Mouse (Mus musculus) right cerebral cortex, postnatal 25 days (tissue): Measurements from ENCODE around the gene Slc22a23.

Experiments
- DNase-seq: peaks from one replicate; pipeline ENCODE4 v3.0.0; 2022

Gene Slc22a23

DNA sequence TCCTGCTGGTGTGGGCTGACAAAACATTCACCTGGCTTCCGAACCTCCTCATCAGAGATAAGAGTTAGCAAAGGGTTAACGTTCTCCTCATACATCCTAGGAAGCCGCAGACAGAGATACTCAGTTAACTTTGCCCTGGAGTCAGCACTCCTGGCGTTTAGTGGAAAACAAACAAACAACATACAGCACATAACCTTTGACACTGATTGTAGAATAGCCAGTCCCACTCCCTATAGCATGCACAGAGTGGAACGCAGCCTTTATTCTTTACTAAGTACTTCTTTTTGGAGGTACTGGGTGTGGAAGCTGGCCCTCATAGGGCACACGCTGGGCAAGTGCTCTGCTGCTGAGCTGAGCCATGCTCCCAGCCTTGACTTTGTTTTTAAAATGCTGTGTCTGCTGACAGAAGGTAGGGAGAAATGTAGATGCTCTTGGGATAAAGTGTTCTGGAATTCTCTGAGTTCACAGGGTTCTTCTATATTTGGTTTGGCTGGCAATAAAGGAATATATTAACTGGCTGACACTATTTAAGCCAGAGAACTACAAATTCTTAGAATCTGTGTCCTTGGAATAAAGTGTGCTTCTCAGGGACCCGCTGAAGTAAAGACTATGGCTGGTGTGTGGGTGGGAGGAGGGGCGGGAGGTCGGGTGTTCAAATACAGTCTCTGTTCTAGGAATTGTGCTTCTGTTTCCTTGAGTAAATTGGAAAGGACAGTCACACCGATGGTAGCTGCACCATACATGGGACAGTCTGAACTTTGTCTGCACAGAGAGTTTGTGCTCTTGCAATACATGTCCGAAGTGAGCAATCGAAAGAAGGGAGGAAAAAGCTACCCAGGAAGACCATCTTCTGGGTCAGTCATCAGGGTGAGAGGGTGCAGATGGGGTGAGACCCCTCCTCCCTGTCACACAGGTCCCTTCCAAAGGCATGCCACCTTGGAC, 117.0 kb downstream of the Slc22a23 start:
- DNase-seq, result no peak

DNA sequence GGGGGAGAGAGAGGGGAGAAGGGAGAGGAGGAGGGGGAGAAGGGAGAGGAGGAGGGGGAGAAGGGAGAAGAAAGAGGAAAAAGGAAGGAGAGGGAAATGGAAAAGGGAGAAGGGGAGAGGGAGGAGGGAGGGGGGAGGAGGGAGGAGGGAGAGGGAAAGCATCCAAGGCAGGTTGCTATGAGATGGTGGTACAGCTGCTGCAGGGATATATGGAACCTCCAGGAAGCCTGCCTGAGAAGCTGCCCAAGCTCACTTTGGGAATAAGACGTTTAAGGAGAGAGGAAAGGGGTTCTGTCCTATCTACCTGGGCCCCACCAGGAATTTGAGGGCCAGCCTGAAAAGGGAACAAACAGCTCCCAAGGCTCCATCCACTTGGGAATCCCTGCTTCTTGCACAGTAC, 118.0 kb downstream of the Slc22a23 start:
- no peak for DNase-seq

GRCm38 (mm10) chr13:34222985-34223384, 122.0 kb downstream of the Slc22a23 start:
- DNase-seq, result no peak

GRCm38 (mm10) chr13:34219728-34220127, 125.3 kb downstream of the Slc22a23 start:
- DNase-seq, result no peak

- DNase-seq, result no peak
Observed at GRCm38 (mm10) chr13:34218776-34219175, 126.2 kb downstream of the Slc22a23 start.

DNA sequence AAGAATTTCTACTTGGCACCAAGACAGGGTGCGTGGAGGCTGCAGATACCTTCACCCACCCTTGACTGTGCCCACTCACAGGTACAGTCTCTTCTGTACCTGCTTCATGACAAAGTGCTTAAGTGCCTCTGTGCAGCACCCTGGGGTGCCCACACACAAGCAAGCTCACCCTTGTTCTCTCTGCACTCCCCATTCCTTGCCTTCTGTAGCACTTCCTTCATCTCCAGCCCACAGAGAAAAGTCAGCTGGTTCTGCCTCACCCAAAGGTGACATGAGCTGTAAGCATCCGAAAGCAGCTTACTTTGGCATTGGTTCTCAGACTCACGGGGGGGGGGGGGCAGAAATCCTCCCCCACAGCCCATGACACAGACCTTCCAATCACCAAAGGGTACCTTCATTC, 130.1 kb downstream of the Slc22a23 start:
- no peak for DNase-seq

GRCm38 (mm10) chr13:34212735-34213212, 132.2 kb downstream of the Slc22a23 start:
- DNase-seq, result no peak

- DNase-seq, result no peak
Observed at GRCm38 (mm10) chr13:34211261-34211775, 133.7 kb downstream of the Slc22a23 start.

- no peak for DNase-seq
Observed at GRCm38 (mm10) chr13:34207714-34208470, 137.1 kb downstream of the Slc22a23 start.

GRCm38 (mm10) chr13:34205216-34205615, 139.8 kb downstream of the Slc22a23 start:
- no peak for DNase-seq

DNA sequence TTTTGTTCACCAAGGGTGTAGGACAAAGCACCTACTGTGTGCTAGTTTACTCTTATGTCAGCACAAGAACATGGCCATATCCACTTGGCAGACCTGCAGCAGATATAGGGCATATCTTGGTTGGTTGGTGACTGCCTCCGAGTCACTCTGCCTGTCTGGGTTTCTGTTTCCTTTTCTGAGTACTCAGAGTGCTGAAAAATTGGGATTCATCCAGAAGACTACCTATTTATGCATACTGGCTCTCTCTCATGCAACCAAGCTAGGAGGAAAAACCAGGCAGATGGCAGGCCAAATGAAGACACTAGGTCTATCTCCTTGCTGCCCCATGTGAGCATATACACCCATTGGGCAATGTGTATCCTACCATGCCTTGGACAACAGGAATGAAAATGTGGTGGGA, 149.3 kb downstream of the Slc22a23 start:
- DNase-seq, result no peak

DNA sequence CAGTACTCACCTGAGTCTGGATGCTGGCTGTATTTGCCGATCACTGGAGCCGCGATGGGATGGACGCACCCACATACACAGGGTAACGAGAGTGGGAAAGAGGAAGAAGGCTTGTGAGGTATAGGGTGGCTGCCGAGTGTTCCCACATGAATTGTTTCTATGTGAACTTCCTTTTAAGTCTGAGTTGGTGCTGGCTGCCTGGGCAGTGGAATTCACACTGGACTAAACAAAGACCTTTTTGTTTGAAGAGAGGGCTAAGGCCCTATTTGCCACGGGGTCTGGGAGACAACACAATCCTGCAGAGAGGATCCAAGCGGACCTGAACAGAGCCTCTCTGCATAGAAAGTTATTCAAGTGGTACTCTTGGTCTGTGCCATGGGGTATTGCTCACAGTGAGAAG, 151.6 kb downstream of the Slc22a23 start:
- DNase-seq, result no peak

GRCm38 (mm10) chr13:34192414-34193191, 152.4 kb downstream of the Slc22a23 start:
- no peak for DNase-seq

- peak; percentile 52 for DNase-seq
Observed at GRCm38 (mm10) chr13:34187571-34187970, 157.4 kb downstream of the Slc22a23 start.

DNA sequence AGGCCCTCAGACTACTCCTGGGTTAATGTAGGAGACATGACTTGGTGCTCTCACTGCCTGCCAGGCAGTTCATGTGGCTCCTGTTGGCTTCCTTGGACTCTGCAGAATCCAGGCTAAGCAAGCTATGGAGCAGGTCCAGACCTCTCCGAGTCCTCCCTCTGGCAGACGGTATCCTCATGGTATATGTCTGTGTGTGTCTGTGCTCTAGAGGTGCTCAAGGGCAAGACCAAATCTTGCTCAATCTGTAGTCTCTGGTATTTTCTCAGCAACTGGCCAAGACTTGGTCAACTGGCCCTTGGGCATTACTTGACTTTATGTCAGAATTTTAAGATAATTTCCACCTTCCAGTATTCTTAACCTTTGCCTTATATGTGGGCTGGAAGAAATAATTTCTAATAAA, 159.6 kb downstream of the Slc22a23 start:
- no peak for DNase-seq

GRCm38 (mm10) chr13:34181624-34182023, 163.4 kb downstream of the Slc22a23 start:
- no peak for DNase-seq

GRCm38 (mm10) chr13:34174025-34174424, 171.0 kb downstream of the Slc22a23 start:
- no peak for DNase-seq

DNA sequence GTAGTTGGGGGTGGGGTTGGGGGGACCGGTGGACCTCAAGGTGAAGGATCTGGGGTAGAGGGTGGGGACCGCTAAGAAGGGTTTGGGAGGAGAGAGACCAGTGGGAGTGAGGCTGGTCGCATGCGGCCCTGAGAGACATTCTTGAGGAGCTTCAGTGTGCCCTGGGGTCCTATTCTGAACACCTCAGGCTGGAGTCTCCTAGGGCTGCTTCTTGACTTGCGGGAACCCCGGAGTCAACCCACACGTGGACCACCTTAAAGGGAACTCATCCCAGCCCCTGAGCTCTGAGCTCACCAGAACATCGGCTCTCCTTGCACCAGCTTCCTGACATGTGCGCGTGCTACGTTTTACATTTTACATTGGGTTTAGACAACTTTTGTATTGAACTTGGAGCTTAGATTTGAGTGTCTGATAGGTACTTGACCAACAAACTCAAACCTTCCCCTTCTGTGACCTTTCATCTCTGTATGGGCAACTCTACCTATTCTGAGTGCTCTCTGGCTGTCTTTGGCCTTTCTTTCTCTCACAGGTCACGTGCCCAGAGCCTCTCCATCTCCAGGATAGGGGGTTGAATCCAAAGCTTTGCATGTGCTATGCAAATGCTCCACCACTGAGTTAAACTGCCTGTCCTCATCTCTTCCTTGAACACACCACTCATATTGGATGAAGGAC, 181.5 kb downstream of the Slc22a23 start:
- DNase-seq, result no peak

DNA sequence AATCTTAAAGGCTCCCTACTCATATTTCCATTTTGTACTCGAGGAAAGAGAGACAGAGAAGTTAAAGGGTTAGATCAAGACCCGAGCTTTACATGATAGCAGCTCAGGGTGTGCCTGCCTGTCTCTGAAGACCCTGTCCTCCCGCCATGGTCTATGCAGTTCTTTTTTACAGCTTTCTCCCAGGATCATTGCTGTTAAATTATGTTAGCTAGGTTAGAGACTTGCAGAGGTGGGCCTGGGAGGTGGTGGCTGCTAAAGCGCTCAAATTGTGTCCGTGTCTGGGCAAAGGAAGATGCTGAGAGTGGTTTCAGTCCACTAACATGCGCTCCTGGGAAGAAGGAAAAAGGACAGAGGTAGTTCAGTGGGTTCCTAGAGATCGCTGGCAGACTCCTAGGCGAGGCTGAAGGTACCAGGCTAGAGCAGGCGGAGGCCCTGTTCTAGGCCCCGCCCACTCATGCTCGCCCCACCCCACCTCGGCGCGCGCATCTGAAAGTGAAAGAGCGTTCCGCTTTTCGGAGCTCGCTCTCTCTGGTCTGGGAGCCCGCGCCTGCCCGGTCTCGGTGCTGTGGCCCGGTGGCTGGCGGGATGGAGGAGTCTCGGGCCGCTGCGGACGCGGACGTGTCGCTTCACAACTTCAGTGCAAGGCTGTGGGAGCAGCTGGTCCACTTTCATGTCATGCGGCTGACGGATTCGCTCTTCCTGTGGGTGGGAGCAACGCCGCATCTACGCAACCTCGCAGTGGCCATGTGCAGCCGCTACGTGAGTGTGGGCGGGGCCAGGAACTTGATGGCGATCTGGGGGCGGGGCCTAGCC, 182.3 kb downstream of the Slc22a23 start, which contains the start of gene Psmg4:
Gene Psmg4 (plus strand): TSS at position 474 of the 813 bp plus-strand sequence.
- peak; percentile 93 for DNase-seq

DNA sequence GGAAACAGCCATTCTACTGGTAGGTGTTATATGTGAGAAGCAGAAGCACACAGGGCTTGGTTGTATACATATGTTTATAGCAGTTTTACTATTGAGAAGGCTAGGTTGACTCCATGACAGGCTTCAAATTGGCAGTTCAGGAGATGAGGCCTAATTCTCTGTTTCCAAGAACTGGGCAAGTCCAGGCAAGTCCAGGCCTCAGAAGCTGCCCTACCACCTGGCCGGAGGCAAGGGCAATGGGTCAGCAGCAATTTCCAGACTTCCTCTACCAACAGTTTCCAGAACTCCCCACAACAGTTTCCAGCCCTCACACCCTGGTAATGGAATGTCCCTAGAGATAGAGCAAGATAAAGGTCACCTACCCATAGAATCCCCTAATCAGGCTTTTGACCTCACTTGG, 185.1 kb downstream of the Slc22a23 start:
- no peak for DNase-seq

DNA sequence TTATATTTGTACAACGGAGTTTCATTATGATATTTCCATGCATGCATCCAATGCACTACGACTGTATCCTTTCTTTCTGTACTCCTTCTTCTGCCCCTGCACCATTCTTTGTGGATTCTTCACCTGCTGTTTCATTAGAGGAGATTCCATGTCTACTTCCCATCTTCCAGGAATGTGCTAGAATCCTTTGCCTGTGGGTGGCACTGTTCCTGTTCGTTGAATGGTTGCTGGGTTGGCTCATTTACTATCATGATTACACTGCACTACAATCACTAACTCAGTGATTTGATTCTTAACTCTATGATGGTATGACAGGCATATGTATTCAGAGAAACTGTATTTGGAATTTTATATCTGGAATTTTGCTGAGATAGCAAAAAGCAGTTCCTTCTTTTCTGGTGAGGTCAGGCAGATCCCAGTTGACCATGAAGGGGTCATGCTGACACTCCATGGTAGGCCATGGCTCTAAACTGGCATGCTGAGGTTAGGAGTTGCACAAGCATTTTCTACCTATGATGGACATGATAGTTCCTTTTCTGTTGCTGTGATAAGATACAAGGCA, 187.3 kb downstream of the Slc22a23 start:
- no peak for DNase-seq
